Mouse (Mus musculus) NIH3T3 (cell line): ENCODE measurements around the gene Col15a1.
A peak's percentile ranks its signal among the peaks of the same experiment; 100 is the strongest.

Source experiments
- DNase-seq: peaks from one replicate; pipeline ENCODE4 v3.0.0-alpha.2; 2012; ENCODE audit warnings: low read depth

Col15a1 gene

GRCm38 (mm10) chr4:47303340-47303998 lies 95.5 kb downstream of the Col15a1 start:
- DNase-seq, result no peak

- DNase-seq, result peak; percentile 55
Measured at GRCm38 (mm10) chr4:47309886-47310625, 102.1 kb downstream of the Col15a1 start.

DNA sequence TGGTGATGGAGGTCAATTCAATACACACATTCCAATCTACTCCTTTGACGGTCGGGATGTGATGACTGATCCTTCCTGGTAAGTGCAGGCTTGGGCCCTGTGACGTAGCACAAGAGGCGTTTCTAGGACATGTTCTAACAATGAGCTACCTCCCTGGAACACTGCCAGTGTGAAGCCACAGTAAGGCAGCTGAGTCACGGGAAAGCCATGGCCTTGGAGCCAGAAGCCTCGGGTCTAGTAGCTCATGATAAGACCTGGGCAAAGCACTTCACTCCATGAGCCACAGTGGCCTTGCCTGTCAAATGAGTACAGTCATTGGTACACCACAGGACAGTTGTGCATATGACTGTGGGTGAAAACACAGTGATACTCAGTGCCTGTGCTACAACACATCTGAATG lies 102.9 kb downstream of the Col15a1 start:
- DNase-seq, result peak; percentile 87

- DNase-seq, result no peak
Measured at GRCm38 (mm10) chr4:47311467-47311866, 103.5 kb downstream of the Col15a1 start.

DNA sequence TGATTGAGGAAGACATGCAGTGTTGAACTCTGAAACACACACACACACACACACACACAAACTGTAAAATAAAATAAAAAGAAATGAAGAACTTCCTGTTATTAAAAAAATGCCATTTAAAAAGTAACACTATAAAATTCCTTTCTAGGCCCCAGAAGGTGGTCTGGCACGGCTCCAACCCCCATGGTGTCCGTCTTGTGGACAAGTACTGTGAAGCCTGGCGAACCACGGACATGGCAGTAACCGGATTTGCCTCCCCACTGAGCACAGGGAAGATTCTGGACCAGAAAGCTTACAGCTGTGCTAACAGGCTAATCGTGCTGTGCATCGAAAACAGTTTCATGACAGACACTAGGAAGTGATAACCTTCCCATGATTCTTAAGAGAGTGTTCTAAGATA lies 104.0 kb downstream of the Col15a1 start:
- DNase-seq, result no peak

- DNase-seq, result peak; percentile 30
Measured at GRCm38 (mm10) chr4:47312676-47313075, 104.7 kb downstream of the Col15a1 start.

DNA sequence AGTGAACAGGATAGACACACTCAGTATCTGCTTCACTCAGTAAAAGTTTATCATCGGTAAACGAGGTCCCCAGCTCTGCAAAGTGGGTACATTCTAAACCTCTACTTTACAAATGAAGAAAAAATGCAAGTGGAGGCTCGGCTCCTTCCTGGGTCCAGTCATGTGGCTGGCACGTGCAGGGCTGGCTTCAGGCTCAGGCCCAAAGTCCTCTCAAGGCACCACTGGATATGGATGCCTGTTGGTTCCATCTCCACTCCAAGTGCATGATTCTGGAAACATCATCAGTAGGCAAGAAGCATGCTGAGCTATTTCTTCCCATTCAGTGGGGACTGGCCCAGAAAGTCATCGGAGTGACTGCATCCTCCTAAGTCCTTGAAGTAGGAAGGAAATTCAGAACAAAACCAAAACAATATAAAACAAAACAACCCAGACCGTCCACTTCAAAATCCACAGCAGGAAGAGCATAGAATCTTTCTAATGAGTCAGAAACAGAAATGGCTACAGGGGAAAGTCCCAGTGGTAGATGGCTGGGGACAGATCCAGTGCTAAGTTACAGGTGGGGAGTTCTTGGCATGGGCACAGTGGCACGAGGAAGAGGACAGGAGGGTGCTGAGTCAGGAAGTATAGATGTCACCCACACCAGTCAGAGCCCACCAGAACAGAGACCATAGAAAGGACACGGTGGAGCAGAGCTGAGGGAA lies 105.9 kb downstream of the Col15a1 start:
- no peak for DNase-seq

- no peak for DNase-seq
Measured at GRCm38 (mm10) chr4:47315458-47315857, 107.5 kb downstream of the Col15a1 start.

DNA sequence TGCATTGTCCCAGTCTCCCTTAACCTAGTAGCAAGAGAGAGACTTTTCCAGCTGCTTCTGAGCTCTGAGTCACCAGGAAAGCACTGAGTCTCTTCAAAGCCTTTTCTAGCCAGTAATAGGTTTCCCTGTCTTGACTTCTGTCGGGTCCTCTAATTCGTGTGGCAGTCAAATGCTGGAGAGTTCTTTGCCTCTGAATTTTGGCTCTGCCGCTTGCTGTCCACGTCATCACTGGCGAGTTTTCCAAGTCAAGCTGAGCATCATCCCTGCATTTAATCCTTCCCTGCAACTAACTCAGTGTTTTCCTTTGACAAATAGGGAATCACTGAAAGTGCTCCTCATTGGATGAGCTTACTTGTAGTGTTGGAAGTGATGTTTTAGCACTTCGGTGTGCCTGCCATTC lies 108.5 kb downstream of the Col15a1 start:
- DNase-seq, result peak; percentile 31

- no peak for DNase-seq
Measured at GRCm38 (mm10) chr4:47319561-47320321, 111.8 kb downstream of the Col15a1 start.

GRCm38 (mm10) chr4:47322315-47322714 lies 114.4 kb downstream of the Col15a1 start:
- DNase-seq, result no peak

GRCm38 (mm10) chr4:47324206-47324605 lies 116.2 kb downstream of the Col15a1 start:
- DNase-seq, result no peak

GRCm38 (mm10) chr4:47327782-47328181 lies 119.8 kb downstream of the Col15a1 start:
- DNase-seq, result peak; percentile 87

DNA sequence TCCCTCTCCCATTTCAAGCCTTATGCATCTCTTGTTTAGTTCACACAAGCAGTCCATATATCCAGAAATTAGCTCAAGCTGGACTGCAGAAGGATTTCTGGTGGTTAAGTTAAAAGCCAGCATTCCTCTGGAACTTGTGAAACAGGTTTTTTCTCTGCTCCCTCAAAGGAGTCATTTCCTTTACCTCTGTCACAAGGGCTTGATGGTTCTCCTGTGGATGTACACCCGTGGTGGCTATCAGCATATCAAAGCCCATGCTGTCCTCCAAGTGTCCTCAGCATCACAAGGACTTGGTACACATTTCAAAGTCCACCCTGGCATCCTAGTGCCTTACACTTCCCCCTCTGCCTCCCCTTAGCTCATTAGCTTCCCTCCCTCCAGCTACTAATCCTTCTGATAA lies 121.3 kb downstream of the Col15a1 start:
- DNase-seq, result no peak

DNA sequence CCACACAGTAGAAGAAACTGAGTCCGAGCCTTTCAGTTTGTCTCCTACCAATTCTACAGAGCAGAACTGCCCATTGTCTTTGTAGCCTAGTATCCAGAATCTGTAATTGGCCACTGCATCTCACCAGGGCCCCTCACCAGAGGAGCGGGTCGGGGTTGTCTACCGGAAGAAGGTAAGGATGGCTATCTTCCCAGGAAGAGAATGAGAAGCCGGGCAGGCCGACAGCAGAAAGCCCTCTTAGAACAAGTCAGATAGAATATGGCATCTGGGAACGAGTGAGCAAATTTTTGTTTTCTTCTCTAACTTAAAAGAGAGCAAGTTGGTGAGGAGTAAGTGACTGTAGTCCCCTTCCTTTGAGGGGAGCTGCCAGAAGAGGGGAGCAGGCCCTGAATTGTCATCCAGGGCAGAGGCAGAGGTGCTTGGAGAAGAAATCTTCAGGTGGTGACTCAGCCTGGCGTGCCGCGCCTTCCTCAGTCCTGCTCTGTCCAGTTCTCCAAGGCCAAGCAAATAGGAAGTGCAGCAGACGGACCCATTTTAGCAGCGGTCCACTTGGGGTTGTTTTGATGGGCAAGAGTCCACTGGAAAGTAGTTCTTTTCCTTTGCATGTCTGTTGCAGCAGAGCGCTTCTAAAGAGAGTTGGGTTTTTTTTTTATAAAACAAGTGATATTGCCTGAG lies 122.6 kb downstream of the Col15a1 start:
- peak; percentile 14 for DNase-seq

- DNase-seq, result no peak
Measured at GRCm38 (mm10) chr4:47332812-47333343, 124.9 kb downstream of the Col15a1 start.

DNA sequence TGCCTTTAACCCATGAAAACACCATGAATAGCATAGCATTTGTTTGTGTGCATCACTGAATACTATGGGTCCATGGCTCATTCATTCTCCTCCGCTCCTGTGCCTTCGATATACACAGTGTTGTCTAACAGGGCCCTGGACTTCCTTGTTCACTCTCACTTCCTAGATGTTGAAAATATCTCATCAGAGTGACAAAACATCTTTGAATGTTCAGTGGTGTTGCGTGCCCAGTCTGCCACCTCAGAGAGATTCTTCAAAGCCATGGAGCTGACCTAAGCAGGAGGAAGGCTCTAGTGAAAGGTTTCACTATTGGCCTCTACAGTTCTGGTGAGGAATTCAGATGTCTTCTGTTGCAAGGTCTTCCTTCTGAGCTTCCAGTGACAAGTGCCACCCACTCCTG lies 125.6 kb downstream of the Col15a1 start:
- DNase-seq, result no peak

DNA sequence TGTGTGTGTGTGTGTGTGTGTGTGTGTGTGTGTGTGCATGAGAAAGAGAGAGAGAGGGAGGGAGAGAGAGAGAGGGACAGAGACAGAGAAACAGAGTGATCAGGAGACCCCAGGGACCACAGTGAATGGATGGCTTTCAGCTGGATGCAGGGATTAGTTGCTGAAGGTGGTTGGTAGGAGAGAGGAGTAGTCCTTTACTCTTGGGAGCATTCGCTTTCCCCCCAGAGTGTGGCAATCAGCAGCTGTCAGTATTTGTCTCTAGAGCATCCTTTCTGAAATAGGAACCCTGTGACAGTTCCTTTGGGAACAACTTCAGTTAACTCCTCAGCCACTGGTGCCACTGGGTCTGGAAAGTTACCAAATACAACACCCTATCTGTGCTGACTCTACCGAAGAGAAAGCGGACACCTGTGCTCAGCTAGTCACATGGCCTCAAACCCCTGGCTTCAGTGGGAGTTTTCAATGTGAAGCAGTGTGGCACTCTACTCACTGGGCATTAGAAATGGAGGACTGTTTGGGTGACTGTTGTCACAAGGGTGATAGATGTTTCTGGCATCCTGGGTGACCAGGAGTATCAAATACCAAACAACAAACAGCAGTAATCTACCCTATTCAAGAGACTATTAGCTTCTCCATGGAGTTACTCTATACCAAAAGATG lies 129.1 kb downstream of the Col15a1 start:
- no peak for DNase-seq

DNA sequence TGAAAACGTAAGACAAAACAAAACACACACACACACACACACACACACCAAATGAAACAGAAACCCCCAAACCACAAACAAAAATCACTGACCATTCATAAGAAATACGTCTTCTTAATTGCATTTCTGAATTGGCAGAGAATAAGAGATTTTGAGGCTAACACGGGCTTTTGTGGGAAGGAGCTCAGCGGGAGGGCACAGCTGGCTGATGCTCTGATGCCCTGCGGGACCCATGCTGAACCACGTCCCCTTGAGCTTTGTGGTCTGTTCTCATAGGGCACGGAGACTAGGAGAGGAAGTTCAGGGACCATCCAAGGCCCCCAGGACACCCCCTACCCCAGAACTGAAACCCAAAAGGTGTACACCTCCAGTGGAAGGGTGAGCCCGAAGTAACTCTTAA lies 134.7 kb downstream of the Col15a1 start:
- no peak for DNase-seq

GRCm38 (mm10) chr4:47347022-47347421 lies 139.1 kb downstream of the Col15a1 start:
- DNase-seq, result no peak

DNA sequence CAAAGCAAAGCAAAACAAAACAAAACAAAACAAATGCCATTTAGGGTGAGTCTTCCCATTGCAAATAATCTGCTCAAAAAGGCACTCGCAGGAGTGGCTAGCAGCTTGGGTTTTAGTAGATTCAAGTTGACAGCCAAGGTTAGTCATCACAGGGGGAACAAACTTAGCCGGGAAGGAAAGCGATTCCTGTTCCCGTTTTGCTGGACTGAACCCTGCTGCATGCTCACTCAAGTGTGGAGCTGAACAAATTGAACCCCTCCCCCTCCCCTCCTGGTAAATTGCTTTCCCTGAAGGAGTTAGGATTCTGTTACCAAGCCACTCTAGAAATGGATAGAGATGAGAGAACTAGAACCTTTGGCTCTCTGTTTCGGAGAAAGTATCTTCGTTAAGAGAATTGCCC lies 141.8 kb downstream of the Col15a1 start:
- peak; percentile 39 for DNase-seq
